Mouse (Mus musculus) testis, adult 2 months (tissue): Measurements from ENCODE around the gene Tns4. TPM values are rescaled to one million over a fixed set of nuclear protein-coding genes. Genes with fewer than 3 reads are reported as not detected.

Source experiments
- H3K27ac ChIP-seq: fragments of 200-500 bp; 2 replicates; pipeline ENCODE4 v1.5.1; 2012; ENCODE audit warnings: low read depth, low read length; ENCODE audit not compliant: control insufficient read depth, insufficient read depth
- H3K27me3 ChIP-seq: fragments of 200-500 bp; 2 replicates; pipeline ENCODE4 v1.6.1; 2012; ENCODE audit warnings: mild to moderate bottlenecking, low read length, moderate library complexity; ENCODE audit not compliant: control insufficient read depth, insufficient read depth
- H3K36me3 ChIP-seq: fragments of 200-500 bp; 2 replicates; pipeline ENCODE4 v1.6.1; 2012; ENCODE audit warnings: mild to moderate bottlenecking, low read length; ENCODE audit not compliant: control insufficient read depth, insufficient read depth
- H3K4me1 ChIP-seq: fragments of 200-500 bp; 2 replicates; pipeline ENCODE4 v1.6.1; 2012; ENCODE audit warnings: low read length; ENCODE audit not compliant: control insufficient read depth, insufficient read depth
- H3K4me3 ChIP-seq: fragments of 200-500 bp; 2 replicates; pipeline ENCODE4 v1.5.1; 2012; ENCODE audit warnings: low read depth, mild to moderate bottlenecking, low read length, moderate library complexity, mixed read lengths; ENCODE audit not compliant: control insufficient read depth
- CTCF ChIP-seq: fragments of 200-500 bp; IDR thresholded peaks from 2 replicates; pipeline ENCODE4 v1.5.1; 2012; ENCODE audit warnings: low read depth, mild to moderate bottlenecking, inconsistent platforms, low read length, moderate library complexity; ENCODE audit not compliant: control insufficient read depth, insufficient read depth, insufficient replicate concordance
- POLR2A ChIP-seq: fragments of 200-500 bp; IDR thresholded peaks from 2 replicates; pipeline ENCODE4 v1.6.1; 2012; ENCODE audit warnings: low read depth, mild to moderate bottlenecking, inconsistent platforms, low read length, moderate library complexity; ENCODE audit not compliant: control insufficient read depth
- polyA plus RNA-seq: library from polyadenylated mRNA; depleted of rRNA; stranded (reverse); fragments of >200 nt; gene quantifications from 2 replicates; pipeline ENCODE4 v1.2.3, GENCODE M21; 2012

The Tns4 gene
- polyA plus RNA-seq, 1 experiment: 2.0 TPM

DNA sequence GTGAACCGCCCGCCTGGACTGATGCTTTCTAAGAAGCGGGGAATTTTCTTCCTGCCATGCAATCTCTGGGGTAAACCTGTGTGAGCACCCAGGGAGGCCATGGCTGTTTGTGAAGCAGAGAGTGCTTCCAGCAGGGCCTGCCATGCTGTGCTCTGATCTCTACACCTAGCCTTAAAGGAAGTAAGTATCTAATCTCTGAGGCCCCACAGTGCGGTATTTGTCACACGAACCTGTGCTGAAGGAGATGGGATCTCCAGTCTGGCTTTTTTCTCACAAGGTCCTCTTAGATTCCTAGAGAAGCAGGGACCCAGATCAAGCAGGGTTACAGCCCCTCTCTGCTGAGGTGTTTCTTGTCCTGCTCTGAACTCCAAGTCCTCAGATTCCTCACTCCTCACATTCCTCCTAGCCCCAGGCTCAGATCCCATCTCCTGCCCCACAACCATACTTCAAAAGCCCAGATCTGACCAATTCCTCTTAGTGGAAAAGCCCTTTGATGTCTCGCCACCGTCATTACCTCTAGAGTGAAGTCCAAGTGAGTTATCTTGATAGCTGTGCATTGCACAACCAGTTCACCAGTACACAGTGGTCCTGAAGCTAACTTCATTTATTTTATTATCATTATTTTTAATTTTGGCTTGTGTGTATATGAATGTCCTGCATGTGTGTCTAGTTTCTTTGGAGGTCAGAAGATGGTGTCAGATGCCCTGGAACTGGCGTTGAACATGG, 25.5 kb downstream of the Tns4 start:
- no peak for TF ChIP-seq POLR2A
- TF ChIP-seq CTCF: no peak
- Histone ChIP-seq H3K36me3 (no peaks in the 10 kb centered on the region), H3K4me3 (no peak overlapping the region), H3K4me1 (no peaks in the 10 kb centered on the region), H3K27ac (no peak overlapping the region), H3K27me3 (no peaks in the 10 kb centered on the region)

DNA sequence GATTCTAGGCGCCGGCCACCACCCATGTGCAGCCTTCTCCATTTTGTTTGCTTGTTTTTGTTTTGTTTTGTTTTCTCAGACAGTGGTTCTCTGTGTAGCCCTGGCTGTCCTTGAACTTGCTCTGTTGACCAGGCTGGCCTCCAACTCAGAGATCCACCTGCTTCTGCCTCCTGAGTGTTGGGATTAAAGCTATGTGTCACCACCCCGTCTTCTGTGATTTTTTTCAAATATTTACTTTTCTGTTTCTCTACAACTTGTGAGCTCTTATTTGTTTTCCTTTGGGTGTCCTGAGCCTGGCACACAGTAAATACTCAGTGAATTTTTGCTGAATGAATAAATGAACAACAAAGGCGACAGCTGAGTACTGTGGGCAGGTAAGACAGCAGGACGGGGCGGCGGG, 26.4 kb downstream of the Tns4 start:
- H3K36me3 ChIP-seq: no peaks in the 10 kb centered on the region
- H3K27ac ChIP-seq: no peak overlapping the region
- H3K4me1 ChIP-seq: no peaks in the 10 kb centered on the region
- H3K27me3 ChIP-seq: no peaks in the 10 kb centered on the region
- TF ChIP-seq CTCF: no peak
- no peak for TF ChIP-seq POLR2A
- H3K4me3 ChIP-seq: no peak overlapping the region

DNA sequence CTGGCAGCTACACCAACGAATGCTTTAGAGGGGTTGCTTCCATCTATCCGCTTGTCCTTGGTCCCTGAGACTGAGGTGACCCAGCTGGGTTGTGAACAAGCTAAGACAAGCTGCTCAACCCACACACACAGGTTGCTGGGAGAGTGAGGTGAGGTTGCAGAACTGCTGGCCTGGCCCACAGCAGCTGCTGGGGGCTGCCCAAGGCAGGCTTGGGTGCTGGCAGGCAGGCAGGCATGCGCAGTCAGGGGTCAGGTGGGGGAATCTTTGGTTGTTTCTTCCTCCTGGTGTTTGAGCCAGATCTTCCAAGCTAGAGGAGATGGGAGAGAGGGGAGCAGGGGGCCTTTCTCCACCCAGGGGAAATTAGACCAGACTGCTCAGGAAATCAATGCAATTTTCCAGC, 28.7 kb downstream of the Tns4 start:
- TF ChIP-seq POLR2A: no peak
- no peak for TF ChIP-seq CTCF
- H3K36me3 ChIP-seq: no peaks in the 10 kb centered on the region
- H3K4me3 ChIP-seq: no peak overlapping the region
- no peak overlapping the region for H3K27ac ChIP-seq
- no peaks in the 10 kb centered on the region for H3K4me1 ChIP-seq
- H3K27me3 ChIP-seq: no peaks in the 10 kb centered on the region

DNA sequence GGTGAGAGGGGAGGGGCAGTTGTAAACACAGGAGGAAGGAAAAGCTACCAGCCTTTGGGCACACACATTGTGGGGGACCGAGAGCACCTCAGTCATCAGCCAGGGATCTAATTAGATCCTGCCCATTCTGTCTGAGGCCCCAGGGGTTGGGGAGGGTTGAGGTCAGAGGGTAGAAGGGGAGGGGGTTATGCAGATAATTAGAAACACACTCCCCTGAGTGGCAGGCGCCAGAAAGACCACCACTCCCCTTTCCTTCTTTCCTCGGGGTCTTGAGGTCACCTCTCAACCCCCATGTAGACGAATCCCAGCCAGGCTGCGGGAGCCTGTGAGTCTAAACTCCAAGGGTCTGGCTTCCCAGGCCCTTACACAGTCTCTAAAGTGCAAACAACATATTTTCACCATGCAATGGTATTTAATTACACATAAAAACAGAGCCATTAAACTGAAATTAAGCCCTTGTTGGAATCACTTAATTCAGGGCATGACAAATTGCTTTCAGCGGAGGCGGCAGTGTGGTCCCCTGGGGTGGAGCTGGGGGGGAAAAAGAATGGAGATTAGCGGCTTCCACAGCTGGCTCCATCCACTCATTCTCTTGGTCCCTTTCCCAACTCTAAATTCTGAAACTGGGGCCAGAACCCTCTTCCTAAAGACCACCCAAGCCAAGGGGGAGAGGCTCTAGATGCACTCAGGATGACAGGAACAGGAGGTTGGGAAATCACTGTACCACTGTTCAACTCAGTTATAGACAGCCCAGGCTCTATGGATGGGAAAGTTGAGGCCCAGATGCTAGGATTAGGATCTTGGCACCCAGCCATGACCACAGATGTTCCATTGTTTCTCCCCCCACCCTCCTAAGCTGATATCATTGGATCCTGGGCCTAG, 33.3 kb downstream of the Tns4 start:
- no peak for TF ChIP-seq CTCF
- TF ChIP-seq POLR2A: no peak
- no peak overlapping the region for H3K4me3 ChIP-seq
- H3K4me1 ChIP-seq: no peaks in the 10 kb centered on the region
- H3K36me3 ChIP-seq: no peaks in the 10 kb centered on the region
- no peaks in the 10 kb centered on the region for H3K27me3 ChIP-seq
- H3K27ac ChIP-seq: no peak overlapping the region

DNA sequence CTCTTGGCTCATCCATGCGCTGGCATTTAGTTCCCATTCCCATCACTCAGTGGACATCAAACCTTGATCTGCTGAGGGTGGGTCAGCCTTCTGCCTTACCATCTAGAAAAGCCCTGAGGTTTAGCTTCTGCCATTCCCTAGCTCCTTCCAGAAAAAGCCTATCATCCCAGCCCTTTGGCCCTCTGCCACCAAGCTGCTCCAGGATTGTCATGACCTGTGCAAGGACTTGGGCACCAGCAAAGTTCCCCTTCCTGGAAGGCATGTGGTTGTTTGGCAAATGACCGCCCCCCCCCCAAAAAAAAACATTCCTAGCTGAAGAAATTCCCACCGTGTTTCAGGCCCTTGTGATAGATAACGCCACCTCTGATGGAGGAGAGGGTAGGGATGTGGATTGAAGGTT, 34.0 kb downstream of the Tns4 start:
- no peaks in the 10 kb centered on the region for H3K27me3 ChIP-seq
- no peak for TF ChIP-seq POLR2A
- TF ChIP-seq CTCF: no peak
- H3K27ac ChIP-seq: no peak overlapping the region
- no peaks in the 10 kb centered on the region for H3K4me1 ChIP-seq
- H3K4me3 ChIP-seq: no peak overlapping the region
- H3K36me3 ChIP-seq: no peaks in the 10 kb centered on the region

DNA sequence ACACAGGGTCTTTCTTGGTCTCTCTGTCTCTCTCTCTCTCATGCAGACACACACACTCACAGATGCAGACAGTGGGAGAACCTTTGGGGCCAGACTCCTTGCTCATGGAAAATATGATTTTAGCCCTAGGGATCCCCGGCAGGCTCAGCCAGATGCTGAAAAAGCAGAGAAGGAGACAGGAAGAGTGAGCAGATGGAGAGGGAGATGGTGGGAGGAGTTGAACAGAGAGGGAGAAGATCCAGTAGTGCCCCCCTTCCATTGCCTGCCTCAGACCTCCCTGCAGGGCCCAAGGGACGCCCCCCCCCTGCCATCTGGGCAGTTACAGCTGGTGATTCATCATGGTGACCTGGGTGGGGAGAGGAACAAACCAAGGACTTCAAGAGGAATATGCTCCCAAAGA, 41.5 kb downstream of the Tns4 start:
- Histone ChIP-seq H3K4me1 (no peaks in the 10 kb centered on the region), H3K27me3 (no peaks in the 10 kb centered on the region), H3K36me3 (no peaks in the 10 kb centered on the region), H3K4me3 (no peak overlapping the region), H3K27ac (no peak overlapping the region)
- TF ChIP-seq POLR2A (no peak), CTCF (no peak)

DNA sequence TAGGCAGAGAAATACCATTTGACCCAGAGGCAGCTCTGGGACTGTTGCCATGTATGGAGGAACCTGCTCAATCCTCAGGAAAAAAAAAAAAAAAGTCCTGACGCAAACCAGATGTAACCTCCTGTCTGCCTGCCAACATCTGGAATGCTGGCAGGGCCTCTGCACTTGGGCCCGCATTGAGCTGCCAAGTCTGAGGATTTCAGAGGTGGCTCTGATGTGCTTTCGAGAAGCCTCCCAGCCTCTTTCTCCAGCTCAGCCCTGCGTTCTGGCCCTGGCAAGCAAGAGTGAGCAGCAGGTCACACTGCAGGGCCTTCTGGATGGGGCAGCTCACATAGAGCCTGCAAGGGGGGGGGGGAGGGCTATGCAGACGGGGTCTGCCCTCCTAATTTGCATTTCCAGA, 42.0 kb downstream of the Tns4 start:
- H3K4me3 ChIP-seq: no peak overlapping the region
- no peaks in the 10 kb centered on the region for H3K27me3 ChIP-seq
- TF ChIP-seq POLR2A: no peak
- no peak for TF ChIP-seq CTCF
- no peaks in the 10 kb centered on the region for H3K36me3 ChIP-seq
- H3K27ac ChIP-seq: no peak overlapping the region
- no peaks in the 10 kb centered on the region for H3K4me1 ChIP-seq
